Mouse (Mus musculus): ENCODE measurements at regions not wholly inside any gene's neighbourhood (a gene's known extent, or its start where the extent isn't known, plus 50 kb on each side); places are given as distances from the start of the nearest gene placed in this dataset.
"Not testable (repeated sequence)": the region's sequence is repeated elsewhere in the genome, so short reads cannot be mapped to it uniquely, and the experiment has no call there.

GRCm38 (mm10) chr2:98112023-98112422, 550.0 kb upstream of the Gm10801 start:
- H3K36me3 ChIP-seq (ENCODE audit: poor library complexity, severe bottlenecking) = no peaks in the 10 kb centered on the region

GRCm38 (mm10) chr2:98123441-98123840, 538.6 kb upstream of the Gm10801 start:
- Histone ChIP-seq H3K4me2 (no peak overlapping the region), H3K9me3 (replicated peaks) (no peaks in the 10 kb centered on the region), H3K27ac (no peak overlapping the region), H3K4me3 (no peak overlapping the region), H3K36me3 (ENCODE audit: poor library complexity, severe bottlenecking) (no peaks in the 10 kb centered on the region), H3K9ac (no peak overlapping the region), H3K27me3 (no peaks in the 10 kb centered on the region), H3K4me1 (no peaks in the 10 kb centered on the region)
- 69% methylated on average over 2 of the region's 2 CpGs for WGBS
- no peak for ATAC-seq

More at GRCm38 (mm10) chr2:98112023-98112422, 550.0 kb upstream of the Gm10801 start:
- WGBS = 98% methylated on average over 2 of the region's 2 CpGs
- Histone ChIP-seq H3K4me1 (no peaks in the 10 kb centered on the region), H3K4me2 (no peak overlapping the region), H3K9ac (no peak overlapping the region), H3K9me3 (replicated peaks) (peaks cover 5% of the 10 kb centered on the region; the same call in 1 of the 2 replicates), H3K27me3 (no peaks in the 10 kb centered on the region), H3K27ac (no peak overlapping the region), H3K4me3 (no peak overlapping the region)
- ATAC-seq = no peak

- Histone ChIP-seq H3K27ac (no peak overlapping the region), H3K9ac (no peak overlapping the region), H3K4me2 (no peak overlapping the region), H3K4me3 (no peak overlapping the region), H3K9me3 (replicated peaks) (no peaks in the 10 kb centered on the region), H3K27me3 (no peaks in the 10 kb centered on the region), H3K4me1 (no peaks in the 10 kb centered on the region), H3K36me3 (ENCODE audit: poor library complexity, severe bottlenecking) (no peaks in the 10 kb centered on the region)
- WGBS = 63% methylated on average over 2 of the region's 2 CpGs
- peak; percentile 88 for ATAC-seq
Measured at GRCm38 (mm10) chr2:98124646-98125045, 537.4 kb upstream of the Gm10801 start.

- 92% methylated on average over 8 of the region's 8 CpGs for WGBS
- ATAC-seq; H3K27ac ChIP-seq; H3K9me3 ChIP-seq (replicated peaks); H3K36me3 ChIP-seq (ENCODE audit: poor library complexity, severe bottlenecking); H3K9ac ChIP-seq; H3K4me3 ChIP-seq; H3K27me3 ChIP-seq; H3K4me2 ChIP-seq; H3K4me1 ChIP-seq: not testable (repeated sequence)
Measured at GRCm38 (mm10) chr2:98140461-98140860, 521.6 kb upstream of the Gm10801 start.

GRCm38 (mm10) chr2:98143711-98144110, 518.3 kb upstream of the Gm10801 start:
- no peak overlapping the region for H3K4me3 ChIP-seq
- no peaks in the 10 kb centered on the region for H3K9me3 ChIP-seq (replicated peaks)
- no peaks in the 10 kb centered on the region for H3K4me1 ChIP-seq
- no peak overlapping the region for H3K27ac ChIP-seq
- no peak for ATAC-seq
- H3K4me2 ChIP-seq = no peak overlapping the region
- H3K27me3 ChIP-seq = no peaks in the 10 kb centered on the region
- no peak overlapping the region for H3K9ac ChIP-seq
- no peaks in the 10 kb centered on the region for H3K36me3 ChIP-seq (ENCODE audit: poor library complexity, severe bottlenecking)

All from forebrain, embryonic 13.5 days (tissue).